Mouse (Mus musculus) c-Kit-positive CD71-positive TER-119-negative erythroid progenitor cells, embryonic 14.5 days (primary cell): ENCODE results near the gene Mup5.
"Not testable (repeated sequence)": the region's sequence is repeated elsewhere in the genome, so short reads cannot be mapped to it uniquely, and the experiment has no call there.

Source experiments
- DNase-seq: peaks from one replicate; pipeline ENCODE4 v3.0.0-alpha.2; 2013; ENCODE audit warnings: low read depth

Mup5 gene

DNA sequence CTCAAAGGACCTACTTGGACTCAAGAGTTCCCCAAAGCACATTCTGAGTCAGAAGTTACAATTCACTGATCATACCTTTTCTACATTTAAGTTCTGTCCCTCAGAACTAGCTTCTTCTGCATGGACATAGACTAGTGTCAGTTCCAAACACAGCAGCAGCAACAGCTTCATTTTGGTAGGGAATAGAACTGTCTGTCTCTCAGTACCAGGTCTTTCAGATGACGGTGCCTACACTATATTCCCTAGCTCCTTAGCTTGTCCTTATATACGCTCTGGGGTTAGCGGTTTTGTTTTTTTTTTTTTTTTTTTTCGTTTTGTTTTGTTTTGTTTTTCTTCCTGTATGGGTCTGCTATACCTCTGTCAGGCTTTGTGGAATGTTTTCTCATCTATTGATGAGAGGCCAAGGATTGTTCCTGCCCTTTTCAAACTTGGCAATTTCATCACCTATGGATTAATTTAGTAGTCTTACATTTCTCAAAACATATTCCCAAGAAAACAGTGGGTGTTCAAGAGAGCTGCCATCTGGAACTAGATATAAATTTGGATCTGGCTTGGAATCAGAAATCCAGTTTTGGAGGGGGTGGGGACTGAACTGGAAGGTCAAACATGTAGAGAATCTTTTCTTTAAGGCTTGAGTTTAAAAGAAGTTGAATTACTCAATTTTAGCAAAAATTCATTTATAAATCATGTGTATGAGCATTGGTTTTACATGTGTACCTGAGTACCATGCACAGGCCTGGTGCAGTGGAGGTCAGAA is at the start of gene Mup5:
Gene Mup5, minus strand, starts transcription at position 282 of the 757 bp plus-strand sequence.
- no peak for DNase-seq

DNA sequence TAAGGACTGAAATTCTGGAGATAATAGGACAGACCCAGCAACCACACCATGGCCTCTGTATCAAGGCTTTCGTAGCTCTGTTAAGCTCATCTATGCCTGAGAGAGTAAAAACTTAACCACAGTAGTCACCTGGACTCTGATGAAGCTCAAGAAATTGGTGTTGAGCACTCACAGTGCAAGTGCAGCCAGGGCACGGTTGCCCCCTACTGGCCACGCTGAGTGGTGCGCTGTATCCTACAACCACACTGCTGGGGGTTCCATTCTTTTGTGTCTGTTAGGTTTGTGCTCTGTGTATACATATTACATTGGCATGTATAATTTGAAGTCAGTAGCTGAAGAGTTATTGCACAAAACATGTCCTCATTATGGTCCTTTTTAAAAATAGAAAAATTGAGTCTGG is 23.1 kb upstream of the Mup5 start:
- no peak for DNase-seq

DNA sequence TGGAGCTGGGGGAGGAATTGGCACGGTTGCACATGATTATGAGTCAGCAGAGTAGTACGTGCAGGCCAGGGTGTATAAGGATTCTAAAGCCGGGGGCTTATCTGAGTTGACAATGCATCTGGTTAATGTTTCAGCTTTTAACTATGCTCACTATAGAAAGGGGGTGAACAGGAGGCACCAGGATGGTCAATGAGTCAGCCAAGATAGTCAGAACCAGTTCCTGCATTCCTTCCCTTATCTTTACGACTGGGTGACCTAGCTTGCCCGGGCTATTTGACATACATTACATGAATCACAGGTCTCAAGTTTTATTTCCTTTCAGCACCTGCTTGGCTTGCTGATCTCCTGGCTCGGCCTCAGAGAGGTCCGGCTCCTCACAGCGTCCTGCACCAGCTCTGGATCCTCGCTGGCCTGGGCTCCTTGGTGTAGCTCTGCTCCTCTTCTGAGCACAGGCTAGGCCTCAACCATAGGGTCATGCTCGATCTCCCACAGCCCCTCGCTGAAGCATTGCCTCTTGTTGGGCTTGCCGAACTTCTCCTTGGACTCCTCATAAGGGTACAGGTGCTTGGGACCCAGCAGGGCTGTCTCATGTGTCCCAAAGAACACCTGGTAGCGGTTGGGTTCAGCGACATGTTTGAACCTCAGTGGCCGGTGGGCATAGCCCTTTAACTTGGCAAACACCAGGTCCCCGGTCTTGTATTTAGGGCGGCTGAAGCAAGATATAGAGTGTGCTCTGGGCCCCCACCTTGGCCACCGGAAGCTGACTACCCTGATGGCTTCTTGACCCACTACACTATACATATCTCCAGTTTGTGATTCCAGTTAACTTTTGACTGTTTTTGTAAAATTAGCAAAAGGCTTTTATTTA is 21.0 kb upstream of the Mup5 start:
- no peak for DNase-seq

DNA sequence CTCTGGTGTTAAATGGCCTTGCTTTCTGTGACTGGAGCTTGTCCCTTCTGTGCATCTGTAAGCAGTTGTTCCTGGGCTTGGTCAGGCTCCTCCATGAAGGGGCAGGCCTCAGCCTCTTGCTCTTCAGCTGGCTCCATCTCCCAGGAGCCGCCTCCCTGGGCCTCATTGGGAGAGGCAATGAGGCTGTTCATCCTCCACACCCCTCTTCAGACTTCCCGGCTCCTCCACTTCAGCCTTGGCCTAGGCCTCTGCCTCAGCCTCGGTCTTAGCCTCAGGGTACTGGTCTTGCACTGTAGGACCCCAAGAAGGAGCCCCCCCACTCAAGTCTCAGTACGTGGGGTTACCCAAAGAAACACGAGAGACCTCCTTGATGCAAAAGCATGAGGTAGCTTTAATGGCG is 20.3 kb upstream of the Mup5 start:
- no peak for DNase-seq

DNA sequence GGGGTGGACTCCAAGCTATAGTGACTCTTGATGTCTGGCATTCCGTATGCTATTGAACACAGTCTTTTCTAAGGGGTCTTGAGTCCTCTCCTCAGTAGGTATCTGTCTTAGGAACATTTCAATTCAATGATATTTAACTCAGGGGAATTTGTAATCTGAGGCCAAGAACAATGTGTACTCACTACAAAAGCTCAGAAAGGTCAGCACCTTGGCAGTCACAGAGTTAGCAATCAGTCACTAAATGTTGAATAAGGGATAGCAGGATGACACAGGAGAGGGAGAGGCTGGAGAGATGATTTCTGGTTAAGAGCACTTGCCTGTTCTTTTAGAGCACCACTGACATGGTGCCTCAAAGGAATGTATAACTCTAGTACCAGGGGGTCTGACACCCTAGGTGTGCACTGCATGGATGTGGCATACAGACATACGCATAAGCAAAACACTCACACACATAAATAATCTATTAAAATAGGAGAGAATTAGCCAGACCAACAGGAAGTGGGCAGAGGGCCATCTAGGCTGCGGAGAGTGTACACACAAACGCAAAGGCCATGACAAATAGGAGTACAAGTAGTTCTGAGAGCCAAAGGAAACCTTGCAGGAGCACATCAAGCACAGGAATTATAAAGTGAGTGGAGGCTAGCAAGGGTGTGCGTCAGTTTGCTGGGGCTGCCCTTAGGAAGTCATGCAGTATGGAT is 9.9 kb upstream of the Mup5 start:
- DNase-seq, result no peak

DNA sequence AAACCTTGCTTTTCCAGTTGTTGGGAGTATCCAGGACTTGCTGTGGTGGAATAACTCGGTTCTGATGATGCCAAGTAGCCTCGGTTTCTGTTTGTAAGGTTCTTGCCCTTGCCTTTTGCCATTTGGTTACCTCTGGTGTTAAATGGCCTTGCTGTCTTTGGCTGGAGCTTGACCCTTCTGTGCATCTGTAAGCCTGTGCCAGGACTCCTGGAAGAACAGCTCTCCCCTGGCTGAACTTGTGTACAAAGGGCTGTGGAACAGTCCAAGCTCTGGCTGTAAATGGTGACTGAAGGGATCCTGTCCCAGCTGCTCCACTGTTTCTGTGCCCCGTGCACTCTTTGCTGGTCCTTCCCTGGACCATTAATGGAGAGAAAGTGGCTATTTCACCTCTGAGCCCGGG is 5.8 kb downstream of the Mup5 start:
- no peak for DNase-seq

DNA sequence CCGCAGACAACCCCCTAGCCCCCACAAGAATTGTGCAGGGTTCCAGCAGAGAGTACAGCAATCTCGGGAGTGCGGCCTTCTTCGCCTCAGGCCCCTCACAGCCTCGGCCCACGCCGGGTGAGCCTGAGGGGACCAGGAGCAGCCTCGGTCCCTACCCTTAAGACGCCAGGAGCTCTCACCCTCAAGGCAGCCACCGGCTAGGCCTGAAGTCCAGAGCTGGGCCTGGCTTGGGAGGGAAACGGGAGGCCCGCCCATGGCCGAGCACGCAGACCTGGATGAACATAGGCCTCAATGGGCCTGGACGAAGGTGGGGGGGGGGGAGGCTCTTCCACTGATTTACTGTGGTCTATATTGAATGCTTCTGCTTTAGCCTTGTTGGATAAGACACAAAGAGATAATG is 11.8 kb downstream of the Mup5 start:
- no peak for DNase-seq

DNA sequence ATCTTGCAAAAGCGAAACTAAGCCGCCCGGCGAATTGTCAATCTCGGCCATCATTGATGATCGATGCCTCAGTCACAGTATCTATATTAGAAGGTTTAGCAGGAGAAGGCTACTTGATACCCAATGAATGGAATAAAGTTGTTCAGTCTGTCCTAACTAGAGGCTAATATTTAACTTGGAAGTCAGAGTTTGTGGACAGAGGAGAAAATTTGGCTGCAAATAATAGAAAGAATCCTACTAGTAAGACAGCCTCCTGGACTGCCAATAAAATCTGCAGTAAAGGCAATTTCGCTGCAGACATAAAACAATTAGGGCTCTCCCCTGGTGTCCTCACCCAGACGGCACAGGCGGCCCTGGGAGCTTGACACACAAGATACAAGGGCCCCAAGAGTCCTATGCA is 12.5 kb downstream of the Mup5 start:
- not testable (repeated sequence) for DNase-seq

DNA sequence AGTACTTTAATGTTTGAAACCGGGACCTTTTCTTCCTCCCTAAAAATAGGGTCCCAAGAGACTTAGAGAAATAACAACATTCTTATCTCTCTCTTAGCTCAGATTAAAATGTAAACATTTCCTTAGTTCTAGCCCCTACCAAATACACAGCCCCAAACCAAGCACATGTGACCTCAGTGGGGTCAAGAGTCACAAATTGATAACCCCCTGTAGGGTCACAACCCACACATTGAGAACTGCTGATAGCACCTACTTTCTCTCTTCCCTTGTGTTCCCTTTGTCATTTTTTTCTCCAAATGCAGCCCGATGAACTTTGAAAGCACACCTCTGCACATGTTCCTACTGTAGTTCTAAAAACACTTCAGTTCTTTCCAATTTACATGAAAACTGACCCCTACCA is 19.4 kb downstream of the Mup5 start:
- DNase-seq, result no peak

DNA sequence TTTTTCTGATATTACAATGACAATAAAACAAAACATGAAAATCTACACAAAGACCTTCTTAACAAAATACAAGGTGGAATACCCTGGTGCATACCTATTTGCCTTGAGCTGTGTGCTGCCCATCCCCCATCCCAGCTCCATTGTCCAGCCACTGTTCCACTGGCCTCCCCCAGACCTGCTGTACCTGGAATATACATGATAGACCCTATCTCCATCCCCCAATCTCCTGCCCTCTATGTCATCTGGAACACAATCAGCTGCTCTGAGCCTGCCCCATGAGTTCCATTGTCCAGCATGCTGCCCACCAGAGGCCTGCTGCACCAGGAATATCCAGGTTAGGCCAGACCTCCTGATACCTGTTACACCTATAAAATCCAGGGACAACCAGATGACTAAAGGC is 21.6 kb downstream of the Mup5 start:
- DNase-seq, result no peak

DNA sequence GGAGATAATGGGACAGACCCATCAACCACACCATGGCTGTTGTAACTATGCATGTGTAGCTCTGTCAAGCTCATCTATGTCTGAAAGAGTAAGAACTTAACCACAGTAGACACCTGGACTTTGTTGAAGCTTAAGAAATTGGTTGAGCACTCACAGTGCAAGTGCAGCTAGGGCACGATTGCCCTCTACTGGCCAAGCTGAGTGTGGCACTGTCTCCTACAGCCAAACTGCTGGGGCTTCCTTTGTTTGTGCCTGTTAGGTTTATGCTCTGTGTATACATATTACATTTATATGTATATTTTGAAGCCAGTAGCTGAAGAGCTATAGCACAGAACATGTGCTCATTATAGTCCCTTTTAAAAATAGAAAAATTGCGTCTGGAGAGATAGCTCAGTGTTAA is 23.8 kb downstream of the Mup5 start:
- DNase-seq, result not testable (repeated sequence)

DNA sequence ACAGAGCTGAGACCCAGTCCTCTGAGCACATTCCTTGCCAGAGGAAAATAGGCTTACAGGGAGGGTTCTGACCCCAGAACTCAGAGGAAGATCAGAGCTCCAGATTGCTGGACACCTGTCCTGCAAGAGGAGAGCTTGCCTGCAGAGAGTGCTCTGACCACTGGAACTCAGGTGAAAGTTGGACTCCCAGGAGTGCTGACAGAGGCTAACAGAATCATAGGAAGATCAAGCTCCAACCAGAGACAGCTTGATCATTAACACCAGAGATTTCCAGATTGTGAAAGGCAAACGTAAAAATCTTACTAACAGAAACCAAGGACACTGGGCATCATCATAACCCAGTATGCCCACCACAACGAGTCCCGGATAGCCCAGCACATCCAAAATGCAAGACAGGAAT is 26.1 kb downstream of the Mup5 start:
- DNase-seq, result not testable (repeated sequence)

DNA sequence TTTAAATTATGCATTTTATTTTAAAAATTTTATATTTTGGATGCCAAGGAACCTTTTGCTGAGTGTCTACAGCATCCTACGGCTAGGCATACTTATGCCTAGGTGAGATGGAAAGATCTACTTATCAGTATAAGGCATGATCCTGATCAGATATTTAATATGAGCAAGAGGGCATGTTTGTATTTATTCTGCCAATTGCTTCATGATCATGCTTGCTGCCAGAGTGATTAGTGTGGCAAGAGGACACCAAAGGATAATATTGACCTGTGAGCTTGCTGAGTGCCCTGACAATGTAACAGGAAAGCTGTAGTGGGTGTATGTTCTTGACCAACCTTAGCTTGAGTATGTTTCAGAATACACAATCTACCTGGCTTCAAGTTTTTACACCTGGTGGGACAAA is 45.3 kb downstream of the Mup5 start:
- DNase-seq, result not testable (repeated sequence)

DNA sequence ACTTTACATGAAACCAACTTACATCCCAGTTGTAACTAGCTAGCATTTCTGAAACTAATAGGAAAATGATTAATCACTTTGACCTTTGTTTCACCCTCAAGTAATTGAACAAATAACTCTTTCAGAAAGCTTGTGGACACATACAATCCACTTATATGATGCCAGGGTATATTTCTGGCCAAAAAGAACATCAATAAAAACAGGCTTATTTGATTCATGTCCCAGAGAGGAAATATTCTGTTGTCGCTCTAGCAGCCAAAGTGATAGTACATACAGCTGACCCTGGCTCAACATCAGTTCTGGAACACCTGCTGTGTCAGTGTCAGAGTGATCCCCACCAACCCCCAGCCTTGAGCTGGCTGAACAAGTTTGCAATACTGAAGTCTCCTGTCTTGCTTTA is 50.8 kb downstream of the Mup5 start:
- DNase-seq, result not testable (repeated sequence)

DNA sequence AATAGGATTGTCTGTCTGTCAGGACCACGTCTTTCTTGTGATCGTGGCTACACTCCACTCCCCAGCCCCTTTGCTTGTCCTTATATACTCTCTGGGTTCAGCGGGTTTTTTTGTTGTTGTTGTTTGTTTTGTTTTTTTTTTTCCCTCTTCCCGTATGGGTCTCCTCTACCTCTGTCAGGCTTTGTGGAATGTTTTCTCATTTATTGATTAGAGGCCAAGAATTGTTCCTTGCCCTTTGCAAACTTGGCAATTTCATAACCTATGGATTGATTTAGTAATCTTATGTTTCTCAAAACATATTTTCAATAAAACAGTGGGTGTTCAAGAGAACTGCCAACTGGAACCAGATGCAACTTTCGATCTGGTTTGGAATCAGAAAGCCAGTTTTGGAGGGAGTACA is 52.9 kb downstream of the Mup5 start, which contains the start of gene Mup19:
Gene Mup19, minus strand, starts transcription at position 101 of the 400 bp plus-strand sequence.
- not testable (repeated sequence) for DNase-seq
